ENCODE assay signal across 13 mouse cellular contexts in genomic region chr7:34305454-34305853, GRCm38 (mm10). TPM values are rescaled to one million over a fixed set of nuclear protein-coding genes. Genes with fewer than 3 reads are reported as not detected.
DNase-seq lines count a peak whose midpoint lies in the region; ATAC-seq and TF ChIP-seq lines count a peak whose summit lies in the region.
"Had no signal": no experiment of that assay in that cellular context is flagged by ENCODE, and none has a peak within 500 bp of the region (broad histone marks: within the 10 kb centered on the region; RNA-seq: fewer than 3 reads in every experiment).

No protein-coding gene starts in this region.

- TF ChIP-seq CTCF in cortical plate, adult 2 months (IDR thresholded peaks at IDR 0.05; ENCODE audit: extremely low read depth, insufficient read depth, low read length): no peak
- no peak for TF ChIP-seq CTCF in kidney, adult 2 months (conservative IDR thresholded peaks at IDR 0.05; ENCODE audit: insufficient read depth, insufficient read length, low read depth, low read length)

- peak overlapping the region; percentile 80; the same call in 1 of the 2 replicates for H3K27ac ChIP-seq in cortical plate, adult 2 months (ENCODE audit: insufficient read depth, low read length)
- H3K27ac ChIP-seq in kidney, adult 2 months (ENCODE audit: insufficient read depth, low read depth, low read length): peak overlapping the region; percentile 90
- H3K27ac ChIP-seq in forebrain, embryonic 11.5 days (ENCODE audit: low read depth, low read length): no peak overlapping the region
- H3K27ac ChIP-seq: liver, embryonic 14.5 days had no signal

- H3K4me1 ChIP-seq in cortical plate, adult 2 months (ENCODE audit: control insufficient read depth, insufficient read depth, low read length): peaks cover 8% of the 10 kb centered on the region; the same call in 1 of the 2 replicates
- peaks cover 26% of the 10 kb centered on the region for H3K4me1 ChIP-seq in kidney, adult 2 months (ENCODE audit: control insufficient read depth, insufficient read depth, low read length)
- H3K4me1 ChIP-seq in forebrain, embryonic 11.5 days (replicated peaks; ENCODE audit: control insufficient read depth, insufficient read depth, low read length): no peaks in the 10 kb centered on the region

- H3K36me3 ChIP-seq in kidney, adult 2 months (ENCODE audit: control insufficient read depth, insufficient read depth, low read length): no peaks in the 10 kb centered on the region
- H3K36me3 ChIP-seq in forebrain, embryonic 11.5 days (ENCODE audit: control insufficient read depth, insufficient read depth, low read length): no peaks in the 10 kb centered on the region; the same call in 1 of the 2 replicates

- TF ChIP-seq POLR2A in cortical plate, adult 2 months (IDR thresholded peaks at IDR 0.05; ENCODE audit: extremely low read depth, insufficient read depth, low read length): no peak
- no peak for TF ChIP-seq POLR2A in kidney, adult 2 months (IDR thresholded peaks at IDR 0.05; ENCODE audit: low read depth, low read length)

- H3K4me3 ChIP-seq in cortical plate, adult 2 months (ENCODE audit: insufficient read depth, low read length): no peak overlapping the region
- H3K4me3 ChIP-seq in kidney, adult 2 months (ENCODE audit: insufficient read depth, low read depth, low read length): no peak overlapping the region
- H3K4me3 ChIP-seq in forebrain, embryonic 11.5 days (ENCODE audit: low read depth, low read length): no peak overlapping the region

- H3K9ac ChIP-seq in forebrain, embryonic 11.5 days (ENCODE audit: low read length): no peak overlapping the region
- H3K9ac ChIP-seq: liver, embryonic 14.5 days had no signal

- no peaks in the 10 kb centered on the region for H3K27me3 ChIP-seq in kidney, adult 2 months (replicated peaks; ENCODE audit: control insufficient read depth, insufficient read depth, low read length)
- no peaks in the 10 kb centered on the region for H3K27me3 ChIP-seq in forebrain, embryonic 11.5 days (ENCODE audit: control insufficient read depth, insufficient read depth, low read length)

- no peaks in the 10 kb centered on the region for H3K9me3 ChIP-seq in forebrain, embryonic 11.5 days (ENCODE audit: control insufficient read depth, low read length)

- DNase-seq in gastrocnemius, adult 18-20 months (ENCODE audit: low spot score): peak; percentile 68
- no peak for DNase-seq in gastrocnemius, postnatal 25 days
- DNase-seq in kidney, adult 2 months: peak; percentile 85
- peak; percentile 57 for DNase-seq in lung, postnatal 10 days
- DNase-seq in forebrain, embryonic 11.5 days (ENCODE audit: low spot score): no peak
- DNase-seq in spleen, adult 18-20 months: no peak

- no peak overlapping the region for H3K4me2 ChIP-seq in forebrain, embryonic 11.5 days (ENCODE audit: low read depth, low read length, severe bottlenecking)

- 13% methylated on average over 4 of the region's 4 CpGs for WGBS in kidney, adult 2 months
- 74% methylated on average over 4 of the region's 4 CpGs for WGBS in forebrain, embryonic 11.5 days

- ATAC-seq in erythroblast, adult 5-6 weeks (replicated peaks; ENCODE audit: low FRiP score, poor library complexity, severe bottlenecking): no peak
- no peak for ATAC-seq in forebrain, embryonic 11.5 days (replicated peaks; ENCODE audit: low FRiP score)

RNA-seq across cellular contexts. Expression of gene 4931406P16Rik, which starts 7.9 kb away (rescaled TPM):
- total RNA-seq in gastrocnemius, adult 18-20 months (2021): 10 to 100 TPM; 40.5 to 64.1 TPM
- 10 to 100 TPM; 31.6 to 38.9 TPM for total RNA-seq in gastrocnemius, postnatal 25 days (2021)
- 30.6 and 32.0 TPM in 2 replicates for polyA plus RNA-seq in cortical plate, adult 2 months (2012; rRNA removed)
- polyA plus RNA-seq in kidney, adult 2 months (2012; rRNA removed): 24.6 and 27.0 TPM in 2 replicates
- 148 and 159 TPM in 2 replicates for total RNA-seq in erythroblast, adult 5-6 weeks (2015; ENCODE audit: low replicate concordance)
- total RNA-seq in erythroblast, adult 5-6 weeks (2017; ENCODE audit: low replicate concordance): 140 and 157 TPM in 2 replicates
- 27.4 and 32.7 TPM in 2 replicates for polyA plus RNA-seq in forebrain, embryonic 11.5 days (2014; fragmentation: Nextera tagmentation; extraction: Ambion mirVana)

RNA-seq across cellular contexts. Expression of gene Gm6096, which starts 54.6 kb away (rescaled TPM):
- total RNA-seq in gastrocnemius, adult 18-20 months (2021): not detected
- total RNA-seq in gastrocnemius, postnatal 25 days (2021): not detected
- polyA plus RNA-seq in cortical plate, adult 2 months (2012; rRNA removed): not detected in 2 replicates
- not detected in 2 replicates for polyA plus RNA-seq in kidney, adult 2 months (2012; rRNA removed)
- not detected in 2 replicates for total RNA-seq in erythroblast, adult 5-6 weeks (2015; ENCODE audit: low replicate concordance)
- total RNA-seq in erythroblast, adult 5-6 weeks (2017; ENCODE audit: low replicate concordance): 2.0 TPM in 1 of 2 replicates, not detected in the other
- polyA plus RNA-seq in forebrain, embryonic 11.5 days (2014; fragmentation: Nextera tagmentation; extraction: Ambion mirVana): 0.60 TPM in 1 of 2 replicates, not detected in the other
- total RNA-seq: hematopoietic stem cell, adult 5-6 weeks had no signal
- polyA plus RNA-seq: embryonic facial prominence, embryonic 14.5 days; neural tube, embryonic 14.5 days; thymus, postnatal 0 days had no signal

Comparison
In these comparisons a context has a peak if more than half of its experiments do, and no peak if none do; other contexts are left out.
1. DNase-seq: peak in gastrocnemius, adult 18-20 months (single experiment), kidney, adult 2 months (single experiment) and lung, postnatal 10 days (single experiment); none in gastrocnemius, postnatal 25 days (single experiment), forebrain, embryonic 11.5 days (single experiment) and spleen, adult 18-20 months (0 of 2).